Mouse (Mus musculus) intestine, postnatal 0 days (tissue): Measurements from ENCODE around the gene Wdr77. TPM values are rescaled to one million over a fixed set of nuclear protein-coding genes. Genes with fewer than 3 reads are reported as not detected.

Experiments used
- ATAC-seq: fragments of 200-750 bp; cut with Nextera tagmentation; 2 replicates; pipeline ENCODE4 v1.8.0; 2017; ENCODE audit warnings: mild to moderate bottlenecking, moderate TSS enrichment, moderate library complexity
- H3K27ac ChIP-seq: fragments of 300-500 bp; sonication (generic); 2 replicates; pipeline ENCODE4 v1.5.1; 2014; ENCODE audit warnings: mild to moderate bottlenecking, low read depth, low read length, moderate library complexity
- H3K27me3 ChIP-seq: fragments of 300-500 bp; sonication (generic); replicated peaks from 2 replicates; pipeline ENCODE4 v1.6.1; 2014; ENCODE audit warnings: low read length, mixed read lengths; ENCODE audit not compliant: control insufficient read depth, insufficient read depth
- H3K36me3 ChIP-seq: fragments of 300-500 bp; sonication (generic); 2 replicates; pipeline ENCODE4 v1.6.1; 2014; ENCODE audit warnings: mild to moderate bottlenecking, moderate library complexity; ENCODE audit not compliant: control insufficient read depth, insufficient read depth
- H3K4me1 ChIP-seq: fragments of 300-500 bp; sonication (generic); replicated peaks from 2 replicates; pipeline ENCODE4 v1.6.1; 2014; ENCODE audit warnings: antibody characterized with exemption, low read length, mixed read lengths; ENCODE audit not compliant: control insufficient read depth, insufficient read depth
- H3K4me2 ChIP-seq: fragments of 300-500 bp; sonication (generic); replicated peaks from 2 replicates; pipeline ENCODE4 v1.6.1; 2014; ENCODE audit warnings: low read depth, mild to moderate bottlenecking, moderate library complexity
- H3K4me3 ChIP-seq: fragments of 300-500 bp; sonication (generic); 2 replicates; pipeline ENCODE4 v1.5.1; 2014; ENCODE audit warnings: low read depth, low read length
- H3K9ac ChIP-seq: fragments of 300-500 bp; sonication (generic); 2 replicates; pipeline ENCODE4 v1.6.1; 2014; ENCODE audit warnings: mild to moderate bottlenecking, low read depth, low read length
- H3K9me3 ChIP-seq: fragments of 300-500 bp; sonication (generic); 2 replicates; pipeline ENCODE4 v1.6.1; 2016; ENCODE audit warnings: mixed run types; ENCODE audit not compliant: control insufficient read depth
- CTCF ChIP-seq: sonication (generic); IDR thresholded peaks from 2 replicates; pipeline ENCODE4 v1.5.1; 2016; ENCODE audit warnings: low read depth, mild to moderate bottlenecking, control low read depth, antibody characterized with exemption, moderate library complexity
- WGBS: fragments of 180-500 bp; shearing (Covaris S2); extraction: QIAGEN DNeasy Blood & Tissue Kit; methylation state at CpG from one replicate; pipeline ENCODE4 v1.1.7; 2014; 5-methylcytosine and 5-hydroxymethylcytosine counted together
- polyA plus RNA-seq: library from polyadenylated mRNA; unstranded; fragments of >200 nt; fragmentation: Nextera tagmentation; extraction: Ambion mirVana; gene quantifications from 2 replicates; pipeline ENCODE4 v1.2.1, GENCODE M21; 2015

Wdr77 gene
- polyA plus RNA-seq, 1 experiment from 2014 or later: 33.1 TPM

- ATAC-seq: no peak
- Histone ChIP-seq H3K27me3 (no peaks in the 10 kb centered on the region), H3K27ac (no peak overlapping the region), H3K9me3 (no peaks in the 10 kb centered on the region), H3K4me3 (no peak overlapping the region), H3K36me3 (no peaks in the 10 kb centered on the region), H3K4me1 (no peaks in the 10 kb centered on the region), H3K9ac (no peak overlapping the region), H3K4me2 (no peak overlapping the region)
- no peak for TF ChIP-seq CTCF
- 88% methylated on average over 3 of the region's 3 CpGs for WGBS
Measured at GRCm38 (mm10) chr3:105928195-105928569, 31.0 kb upstream of the Wdr77 start.

- H3K4me1 ChIP-seq: no peaks in the 10 kb centered on the region
- H3K4me3 ChIP-seq: no peak overlapping the region
- H3K4me2 ChIP-seq: no peak overlapping the region
- WGBS: 79% methylated on average over 6 of the region's 6 CpGs
- no peaks in the 10 kb centered on the region for H3K27me3 ChIP-seq
- no peaks in the 10 kb centered on the region for H3K36me3 ChIP-seq
- H3K9ac ChIP-seq: no peak overlapping the region
- ATAC-seq: no peak
- H3K27ac ChIP-seq: no peak overlapping the region
- H3K9me3 ChIP-seq: no peaks in the 10 kb centered on the region
- TF ChIP-seq CTCF: no peak
Measured at GRCm38 (mm10) chr3:105928781-105929180, 30.4 kb upstream of the Wdr77 start.

- no peak for TF ChIP-seq CTCF
- Histone ChIP-seq H3K4me2 (no peak overlapping the region), H3K4me1 (no peaks in the 10 kb centered on the region), H3K9me3 (no peaks in the 10 kb centered on the region), H3K27me3 (no peaks in the 10 kb centered on the region), H3K36me3 (no peaks in the 10 kb centered on the region), H3K27ac (no peak overlapping the region), H3K4me3 (no peak overlapping the region), H3K9ac (no peak overlapping the region)
- no peak for ATAC-seq
- WGBS: 79% methylated on average over 7 of the region's 7 CpGs
Measured at GRCm38 (mm10) chr3:105929821-105930220, 29.3 kb upstream of the Wdr77 start.

GRCm38 (mm10) chr3:105931095-105931494, 28.1 kb upstream of the Wdr77 start:
- 91% methylated on average over 2 of the region's 2 CpGs for WGBS
- TF ChIP-seq CTCF: no peak
- no peaks in the 10 kb centered on the region for H3K36me3 ChIP-seq

GRCm38 (mm10) chr3:105932240-105933071, 26.7 kb upstream of the Wdr77 start, which contains the start of gene I830077J02Rik:
TSS of gene I830077J02Rik (minus strand) at chr3:105932664.
- 78% methylated on average over 8 of the region's 8 CpGs for WGBS
- H3K9ac ChIP-seq: no peak within 1 kb of the TSS
- peaks cover 1% of the 10 kb centered on the region; the same call in 1 of the 2 replicates for H3K36me3 ChIP-seq
- H3K4me2 ChIP-seq: no peak within 1 kb of the TSS
- H3K9me3 ChIP-seq: no peaks in the 10 kb centered on the region
- ATAC-seq: no peak
- H3K27me3 ChIP-seq: no peaks in the 10 kb centered on the region
- no peak within 1 kb of the TSS for H3K27ac ChIP-seq
- TF ChIP-seq CTCF: no peak
- H3K4me3 ChIP-seq: no peak within 1 kb of the TSS
- no peaks in the 10 kb centered on the region for H3K4me1 ChIP-seq

More at GRCm38 (mm10) chr3:105931095-105931494, 28.1 kb upstream of the Wdr77 start:
- Histone ChIP-seq H3K9ac (no peak overlapping the region), H3K27ac (no peak overlapping the region), H3K4me3 (no peak overlapping the region), H3K27me3 (no peaks in the 10 kb centered on the region), H3K9me3 (no peaks in the 10 kb centered on the region), H3K4me1 (no peaks in the 10 kb centered on the region), H3K4me2 (no peak overlapping the region)
- no peak for ATAC-seq

- H3K4me2 ChIP-seq: no peak overlapping the region
- H3K27me3 ChIP-seq: no peaks in the 10 kb centered on the region
- ATAC-seq: no peak
- no peaks in the 10 kb centered on the region for H3K4me1 ChIP-seq
- no peaks in the 10 kb centered on the region for H3K9me3 ChIP-seq
- H3K27ac ChIP-seq: no peak overlapping the region
- peaks cover 7% of the 10 kb centered on the region; the same call in 1 of the 2 replicates for H3K36me3 ChIP-seq
- TF ChIP-seq CTCF: no peak
- H3K9ac ChIP-seq: no peak overlapping the region
- H3K4me3 ChIP-seq: no peak overlapping the region
- WGBS: 89% methylated on average over 6 of the region's 6 CpGs
Measured at GRCm38 (mm10) chr3:105933926-105934325, 25.2 kb upstream of the Wdr77 start.
